Mouse (Mus musculus): ENCODE measurements around the gene Lrig2. TPM values are rescaled to one million over a fixed set of nuclear protein-coding genes. Genes with fewer than 3 reads are reported as not detected.
"Not testable (repeated sequence)": the region's sequence is repeated elsewhere in the genome, so short reads cannot be mapped to it uniquely, and the experiment has no call there.

Gene Lrig2
- total RNA-seq, 4 experiments from 2014 or later = 15.8 to 27.3 (median 20.5) TPM

GRCm38 (mm10) chr3:104431156-104431847 lies 80.4 kb downstream of the Lrig2 start:
- no peak for DNase-seq

GRCm38 (mm10) chr3:104427354-104427753 lies 84.4 kb downstream of the Lrig2 start:
- DNase-seq = not testable (repeated sequence)

GRCm38 (mm10) chr3:104424346-104424745 lies 87.4 kb downstream of the Lrig2 start:
- no peak for DNase-seq

GRCm38 (mm10) chr3:104420929-104421328 lies 90.8 kb downstream of the Lrig2 start:
- DNase-seq = no peak

GRCm38 (mm10) chr3:104419990-104420389 lies 91.7 kb downstream of the Lrig2 start:
- no peak for DNase-seq

- DNase-seq = no peak
Measured at GRCm38 (mm10) chr3:104416806-104417205, 94.9 kb downstream of the Lrig2 start.

- DNase-seq = no peak
Measured at GRCm38 (mm10) chr3:104412482-104412881, 99.2 kb downstream of the Lrig2 start.

- no peak for DNase-seq
Measured at GRCm38 (mm10) chr3:104407506-104407905, 104.2 kb downstream of the Lrig2 start.

- DNase-seq = no peak
Measured at GRCm38 (mm10) chr3:104403582-104403981, 108.1 kb downstream of the Lrig2 start.

- no peak for DNase-seq
Measured at GRCm38 (mm10) chr3:104401176-104401575, 110.5 kb downstream of the Lrig2 start.

GRCm38 (mm10) chr3:104400126-104400525 lies 111.6 kb downstream of the Lrig2 start:
- DNase-seq = no peak

- no peak for DNase-seq
Measured at GRCm38 (mm10) chr3:104399296-104400045, 112.2 kb downstream of the Lrig2 start.

GRCm38 (mm10) chr3:104397316-104397715 lies 114.4 kb downstream of the Lrig2 start:
- no peak for DNase-seq

- DNase-seq = no peak
Measured at GRCm38 (mm10) chr3:104396736-104397081, 115.0 kb downstream of the Lrig2 start.

GRCm38 (mm10) chr3:104396067-104396735 lies 115.5 kb downstream of the Lrig2 start:
- DNase-seq = no peak

- DNase-seq = peak; percentile 14
Measured at GRCm38 (mm10) chr3:104390072-104390471, 121.6 kb downstream of the Lrig2 start.

- DNase-seq = no peak
Measured at GRCm38 (mm10) chr3:104389449-104389848, 122.3 kb downstream of the Lrig2 start.

- DNase-seq = no peak
Measured at GRCm38 (mm10) chr3:104385587-104385986, 126.1 kb downstream of the Lrig2 start.

- DNase-seq = no peak
Measured at GRCm38 (mm10) chr3:104383681-104384341, 127.9 kb downstream of the Lrig2 start.

- DNase-seq = no peak
Measured at GRCm38 (mm10) chr3:104378228-104378627, 133.5 kb downstream of the Lrig2 start.

- DNase-seq = no peak
Measured at GRCm38 (mm10) chr3:104373907-104374306, 137.8 kb downstream of the Lrig2 start.

- DNase-seq = no peak
Measured at GRCm38 (mm10) chr3:104372374-104372773, 139.3 kb downstream of the Lrig2 start.

- DNase-seq = no peak
Measured at GRCm38 (mm10) chr3:104367912-104368311, 143.8 kb downstream of the Lrig2 start.
